ENCODE assay signal across 8 mouse cellular contexts in genomic region chr10:63381498-63382280, GRCm38 (mm10). TPM values are rescaled to one million over a fixed set of nuclear protein-coding genes. Genes with fewer than 3 reads are reported as not detected.
DNase-seq lines count a peak whose midpoint lies in the region; ATAC-seq and TF ChIP-seq lines count a peak whose summit lies in the region.

Gene Sirt1, minus strand, starts transcription at chr10:63381704.

- intact Hi-C loops in left cerebral cortex, adult 2 months (cut with DNase I), result loop anchor here (1.0 to 10.0 kb wide), 4 partner anchors 43 to 357 kb away; partner anchors contain the start of genes Herc4, Hnrnph3 and Pbld2

- WGBS in lung, embryonic 16.5 days, result 5% methylated on average over 24 of the region's 24 CpGs

- H3K27ac ChIP-seq in left cerebral cortex, adult 2 months, result peak within 1 kb of the TSS; percentile 76
- H3K27ac ChIP-seq in lung, embryonic 16.5 days (ENCODE audit: low read length), result 0 out of 2 replicates have a peak within 1 kb of the TSS, but pooled peaks have one; percentile 37

- DNase-seq in left cerebral cortex, adult 2 months (ENCODE audit: extremely low spot score in 1 of 2, low spot score in 2 of 2), result peak in 1 of 2 experiments; percentile 12
- no peak for DNase-seq in left cerebral cortex, adult 9 months (ENCODE audit: low spot score in 2 of 2)
- DNase-seq in adrenal gland, adult 2 months, result peak; percentile 6
- peak; percentile 19 for DNase-seq in retina, postnatal 1 day
- DNase-seq in gastrocnemius, adult 18-20 months (ENCODE audit: low spot score), result no peak

- peak within 1 kb of the TSS; percentile 65 for H3K4me3 ChIP-seq in left cerebral cortex, adult 2 months
- H3K4me3 ChIP-seq in lung, embryonic 16.5 days (ENCODE audit: low read length), result peak within 1 kb of the TSS; percentile 66

- no peaks in the 10 kb centered on the region for H3K9me3 ChIP-seq in lung, embryonic 16.5 days (ENCODE audit: control insufficient read depth, low read length)

- peaks cover 3% of the 10 kb centered on the region; the same call in 1 of the 2 replicates for H3K4me1 ChIP-seq in lung, embryonic 16.5 days (replicated peaks; ENCODE audit: control insufficient read depth, insufficient read depth, low read length)

- no peaks in the 10 kb centered on the region for H3K36me3 ChIP-seq in lung, embryonic 16.5 days (ENCODE audit: control insufficient read depth, insufficient read depth, low read length)

- no peak for ATAC-seq in erythroid progenitor cell, adult 5-6 weeks (replicated peaks; ENCODE audit: low FRiP score, poor library complexity, severe bottlenecking)
- peak; percentile 23 for ATAC-seq in inflammation-experienced regulatory T-cells, adult 6 months
- no peak for ATAC-seq in lung, embryonic 16.5 days (ENCODE audit: low read depth)

- H3K4me2 ChIP-seq in lung, embryonic 16.5 days (ENCODE audit: low read depth, low read length), result peak within 1 kb of the TSS; percentile 95

- TF ChIP-seq CTCF in left cerebral cortex, adult 2 months (IDR thresholded peaks at IDR 0.05), result no peak

- H3K27me3 ChIP-seq in lung, embryonic 16.5 days (ENCODE audit: control insufficient read depth, insufficient read depth, low read depth, low read length), result no peaks in the 10 kb centered on the region; the same call in 1 of the 2 replicates

- peak within 1 kb of the TSS; percentile 78 for H3K9ac ChIP-seq in lung, embryonic 16.5 days (ENCODE audit: low read length)

RNA-seq across cellular contexts. Expression of gene Sirt1, which starts in this region (rescaled TPM):
- total RNA-seq in left cerebral cortex, adult 2 months (2021), result 10 to 100 TPM; 14.0 to 14.6 TPM
- 10 to 100 TPM; 13.9 to 17.4 TPM for total RNA-seq in adrenal gland, adult 2 months (2021)
- 1.2 and 1.4 TPM in 2 replicates for polyA plus RNA-seq in adrenal gland, adult 2 months (2012; rRNA removed)
- 39.8 and 41.1 TPM in 2 replicates for total RNA-seq in erythroid progenitor cell, adult 5-6 weeks (2015; ENCODE audit: low replicate concordance)
- total RNA-seq in erythroid progenitor cell, adult 5-6 weeks (2017; ENCODE audit: low replicate concordance), result 42.1 and 49.1 TPM in 2 replicates
- polyA plus RNA-seq in inflammation-experienced regulatory T-cells, adult 6 months (2017; shearing (Covaris generic)), result 10 to 100 TPM in 1 of 3 experiments, 1 to 10 TPM in 2; 7.0 to 10.2 (median 7.8) TPM
- 3.7 and 4.8 TPM in 2 replicates for polyA plus RNA-seq in lung, embryonic 16.5 days (2015; fragmentation: Nextera tagmentation; extraction: Ambion mirVana)
- total RNA-seq in gastrocnemius, adult 18-20 months (2021), result 1 to 10 TPM; 6.8 to 8.1 TPM

Comparison
In these comparisons a context has a peak if more than half of its experiments do, and no peak if none do; other contexts are left out.
1. DNase-seq: peak in adrenal gland, adult 2 months (single experiment) and retina, postnatal 1 day (single experiment); none in left cerebral cortex, adult 9 months (0 of 2) and gastrocnemius, adult 18-20 months (single experiment).